Mouse (Mus musculus) heart, adult 10 weeks (tissue): Measurements from ENCODE around the gene Mtm1. TPM values are rescaled to one million over a fixed set of nuclear protein-coding genes. Genes with fewer than 3 reads are reported as not detected.

Experiments used
- polyA plus RNA-seq: library from polyadenylated mRNA; stranded (reverse); fragments of 350-450 nt; fragmentation: Illumina TruSeq; extraction: RNeasy Lipid Tissue Mini Kit (QIAGEN cat#74804); gene quantifications from one replicate; pipeline ENCODE4 v1.2.3, GENCODE M21; 2014; ENCODE audit warnings: low read depth, low replicate concordance

Gene Mtm1
- polyA plus RNA-seq = 14.5 TPM

DNA sequence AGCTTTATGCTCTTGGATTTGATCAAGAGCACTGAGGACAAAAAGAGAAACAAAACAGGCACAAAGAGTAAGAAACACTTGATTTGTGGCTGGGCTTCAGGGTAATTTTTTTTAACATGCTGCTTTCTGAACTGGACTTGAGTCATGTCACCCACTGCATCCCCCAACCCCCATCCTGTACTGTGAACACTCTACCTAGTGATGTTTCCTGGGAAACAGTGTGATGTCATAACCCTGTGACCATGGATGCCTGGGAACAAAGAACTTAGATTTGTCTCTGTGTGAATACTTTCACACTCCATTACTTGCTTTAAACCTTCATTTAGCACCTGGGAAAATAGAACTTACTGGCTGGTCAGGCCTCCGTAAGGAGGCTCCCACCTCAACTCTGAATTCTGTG is at the start of gene Mtm1:
TSS of gene Mtm1 (plus strand) at position 301 of the 400 bp plus-strand sequence.

DNA sequence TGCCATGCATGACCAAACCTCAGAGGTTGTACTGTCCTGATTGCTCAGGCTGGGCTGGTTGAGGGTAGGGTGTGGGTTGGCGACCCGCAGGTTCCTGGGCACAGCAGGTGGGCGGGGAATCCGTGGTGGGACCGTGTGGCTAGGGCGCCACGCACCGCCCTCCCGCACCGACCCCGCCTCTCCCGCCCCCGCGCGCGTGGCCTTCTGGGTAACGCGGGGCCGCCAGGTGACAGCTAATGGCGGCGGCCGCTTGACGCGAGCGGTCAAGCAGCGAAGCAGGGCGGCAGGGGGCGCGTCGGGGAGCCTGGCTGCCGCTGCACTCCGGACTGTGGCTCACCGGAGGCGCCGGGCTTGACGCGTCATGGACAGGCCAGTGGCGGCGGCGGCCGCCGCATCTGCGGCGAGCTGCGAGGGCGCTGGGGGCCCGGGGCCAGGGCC is 154.0 kb downstream of the Mtm1 start, which contains the start of gene Mtmr1:
TSS of gene Mtmr1 (plus strand) at position 207 of the 438 bp plus-strand sequence.

Other genes starting within 250 kb of the Mtm1 start
- gene Mamld1, start 160.5 kb upstream of the Mtm1 start, polyA plus RNA-seq = 6.4 TPM
- 28.9 TPM for gene Mtmr1, start 154.0 kb downstream of the Mtm1 start, polyA plus RNA-seq